Mouse (Mus musculus): ENCODE data around the gene Gm9821.

GRCm38 (mm10) chr2:91984906-91985525, 39.5 kb downstream of the Gm9821 start:
- TF ChIP-seq CTCF (IDR thresholded peaks at IDR 0.05; ENCODE audit: low read depth, low read length) (no peak), POLR2A (IDR thresholded peaks at IDR 0.05; ENCODE audit: extremely low read depth, insufficient read depth, low read length) (no peak)

Data from liver, adult 2 months (tissue).